Mouse (Mus musculus) midbrain, embryonic 15.5 days (tissue): Measurements from ENCODE around the gene Large1. TPM values are rescaled to one million over a fixed set of nuclear protein-coding genes. Genes with fewer than 3 reads are reported as not detected.
A peak's percentile ranks its signal among the peaks of the same experiment; 100 is the strongest.
"Not testable (repeated sequence)": the region's sequence is repeated elsewhere in the genome, so short reads cannot be mapped to it uniquely, and the experiment has no call there.

ENCODE experiments used
- ATAC-seq: fragments of 200-750 bp; cut with Nextera tagmentation; replicated peaks from 2 replicates; pipeline ENCODE4 v1.8.0; 2017; ENCODE audit warnings: moderate TSS enrichment
- H3K27ac ChIP-seq: fragments of 300-500 bp; sonication (generic); 2 replicates; pipeline ENCODE4 v1.5.1; 2015; ENCODE audit warnings: mild to moderate bottlenecking, inconsistent platforms
- H3K27me3 ChIP-seq: fragments of 300-500 bp; sonication (generic); replicated peaks from 2 replicates; pipeline ENCODE4 v1.6.1; 2015; ENCODE audit warnings: inconsistent platforms
- H3K36me3 ChIP-seq: fragments of 300-500 bp; sonication (generic); replicated peaks from 2 replicates; pipeline ENCODE4 v1.6.1; 2015; ENCODE audit warnings: inconsistent platforms
- H3K4me1 ChIP-seq: fragments of 300-500 bp; sonication (generic); 2 replicates; pipeline ENCODE4 v1.6.1; 2015; ENCODE audit warnings: inconsistent platforms
- H3K4me2 ChIP-seq: fragments of 300-500 bp; sonication (generic); 2 replicates; pipeline ENCODE4 v1.6.1; 2015; ENCODE audit warnings: inconsistent platforms, mild to moderate bottlenecking, moderate library complexity
- H3K4me3 ChIP-seq: fragments of 300-500 bp; sonication (generic); 2 replicates; pipeline ENCODE4 v1.5.1; 2015; ENCODE audit warnings: mild to moderate bottlenecking, inconsistent platforms
- H3K9ac ChIP-seq: fragments of 300-500 bp; sonication (generic); 2 replicates; pipeline ENCODE4 v1.6.1; 2015; ENCODE audit warnings: mild to moderate bottlenecking, inconsistent platforms
- H3K9me3 ChIP-seq: fragments of 300-500 bp; sonication (generic); 2 replicates; pipeline ENCODE4 v1.6.1; 2016; ENCODE audit warnings: inconsistent platforms
- WGBS: fragments of 180-500 bp; shearing (Covaris S2); methylation state at CpG from one replicate; pipeline ENCODE4 v1.1.7; 2015; ENCODE audit warnings: mixed read lengths; 5-methylcytosine and 5-hydroxymethylcytosine counted together
- polyA plus RNA-seq: library from polyadenylated mRNA; unstranded; fragments of >200 nt; fragmentation: Nextera tagmentation; extraction: Ambion mirVana; gene quantifications from 2 replicates; pipeline ENCODE4 v1.2.1, GENCODE M21; 2015

Large1 gene
- polyA plus RNA-seq, 1 experiment from 2014 or later, result 14.2 TPM

DNA sequence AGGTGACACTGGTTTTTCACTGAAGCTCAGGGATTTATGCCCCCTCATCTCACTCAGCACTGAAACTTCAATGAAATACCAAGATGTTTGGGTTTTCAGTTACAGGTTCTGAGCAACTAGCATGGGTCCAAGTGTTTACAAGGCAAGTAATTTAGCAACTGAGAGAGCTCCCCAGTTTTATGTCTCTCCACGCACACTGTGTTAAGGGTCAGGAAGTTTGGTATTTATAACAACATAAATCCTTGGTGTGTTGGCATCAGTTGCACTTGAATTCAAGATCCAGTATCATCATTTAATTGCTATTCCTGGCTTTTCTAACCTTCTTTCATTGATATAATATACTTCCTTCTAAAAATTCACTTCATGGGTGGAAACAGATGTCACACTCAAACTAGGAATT lies 300.9 kb downstream of the Large1 start:
- H3K9ac ChIP-seq, result no peak overlapping the region
- WGBS, result 81% methylated on average over 1 of the region's 1 CpGs
- H3K4me3 ChIP-seq, result no peak overlapping the region
- no peak for ATAC-seq
- H3K27me3 ChIP-seq, result no peaks in the 10 kb centered on the region
- H3K9me3 ChIP-seq, result no peaks in the 10 kb centered on the region
- no peaks in the 10 kb centered on the region for H3K4me1 ChIP-seq
- H3K27ac ChIP-seq, result no peak overlapping the region
- no peak overlapping the region for H3K4me2 ChIP-seq
- no peaks in the 10 kb centered on the region for H3K36me3 ChIP-seq

DNA sequence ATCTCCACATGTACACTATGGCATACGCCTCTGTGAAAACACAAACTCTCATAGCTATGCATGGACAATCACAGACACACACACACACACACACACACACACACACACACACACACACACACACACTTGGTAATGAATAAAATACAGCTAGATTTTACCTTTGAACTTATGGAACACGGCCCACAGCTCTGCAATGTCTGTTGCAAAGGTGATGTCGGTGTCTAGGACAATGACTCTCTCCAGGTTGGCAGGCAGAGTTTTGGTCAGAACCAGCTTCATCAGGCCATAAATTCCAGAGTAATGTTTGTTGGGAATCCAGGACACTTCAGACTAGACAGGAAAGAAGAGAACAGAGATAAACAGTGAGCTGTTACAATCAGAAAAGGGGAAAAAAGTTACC lies 305.2 kb downstream of the Large1 start:
- H3K36me3 ChIP-seq, result no peaks in the 10 kb centered on the region
- no peak for ATAC-seq
- 91% methylated on average over 3 of the region's 3 CpGs for WGBS
- no peaks in the 10 kb centered on the region for H3K27me3 ChIP-seq
- no peak overlapping the region for H3K27ac ChIP-seq
- H3K4me2 ChIP-seq, result no peak overlapping the region
- H3K4me3 ChIP-seq, result no peak overlapping the region
- no peak overlapping the region for H3K9ac ChIP-seq
- H3K9me3 ChIP-seq, result no peaks in the 10 kb centered on the region
- H3K4me1 ChIP-seq, result no peaks in the 10 kb centered on the region

- Histone ChIP-seq H3K9me3 (no peaks in the 10 kb centered on the region), H3K27ac (no peak overlapping the region), H3K36me3 (no peaks in the 10 kb centered on the region), H3K9ac (no peak overlapping the region), H3K4me3 (no peak overlapping the region), H3K27me3 (no peaks in the 10 kb centered on the region), H3K4me1 (no peaks in the 10 kb centered on the region), H3K4me2 (no peak overlapping the region)
- ATAC-seq, result no peak
Measured at GRCm38 (mm10) chr8:73029787-73030186, 323.6 kb downstream of the Large1 start.

GRCm38 (mm10) chr8:73018241-73018640 lies 335.1 kb downstream of the Large1 start:
- Histone ChIP-seq H3K36me3 (no peaks in the 10 kb centered on the region), H3K4me1 (no peaks in the 10 kb centered on the region), H3K9me3 (no peaks in the 10 kb centered on the region), H3K27me3 (no peaks in the 10 kb centered on the region), H3K4me2 (no peak overlapping the region), H3K4me3 (no peak overlapping the region), H3K9ac (no peak overlapping the region), H3K27ac (no peak overlapping the region)
- no peak for ATAC-seq
- WGBS, result 70% methylated on average over 1 of the region's 1 CpGs

DNA sequence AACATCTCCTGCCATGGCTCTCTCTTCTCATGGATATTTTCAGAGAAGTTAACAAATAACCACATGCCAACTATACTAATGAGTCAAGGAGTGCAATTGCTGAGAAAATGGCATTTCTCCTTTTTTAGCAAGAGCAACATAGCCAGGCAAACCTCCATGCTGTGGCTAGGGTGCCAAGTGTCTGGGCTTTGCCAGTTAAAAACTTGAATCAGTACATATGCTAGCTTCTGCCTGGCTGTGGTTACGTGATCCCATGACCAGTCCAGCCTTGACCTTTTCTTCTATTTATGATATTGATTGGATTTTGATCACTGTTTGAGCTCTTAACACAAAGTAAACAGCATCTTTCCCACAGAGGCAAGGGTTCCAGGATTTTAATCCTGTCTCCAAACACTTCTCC lies 335.7 kb downstream of the Large1 start:
- H3K9ac ChIP-seq, result no peak overlapping the region
- H3K4me1 ChIP-seq, result no peaks in the 10 kb centered on the region
- H3K9me3 ChIP-seq, result no peaks in the 10 kb centered on the region
- ATAC-seq, result no peak
- H3K27ac ChIP-seq, result no peak overlapping the region
- no peaks in the 10 kb centered on the region for H3K36me3 ChIP-seq
- 93% methylated on average over 1 of the region's 1 CpGs for WGBS
- H3K27me3 ChIP-seq, result no peaks in the 10 kb centered on the region
- no peak overlapping the region for H3K4me2 ChIP-seq
- no peak overlapping the region for H3K4me3 ChIP-seq

DNA sequence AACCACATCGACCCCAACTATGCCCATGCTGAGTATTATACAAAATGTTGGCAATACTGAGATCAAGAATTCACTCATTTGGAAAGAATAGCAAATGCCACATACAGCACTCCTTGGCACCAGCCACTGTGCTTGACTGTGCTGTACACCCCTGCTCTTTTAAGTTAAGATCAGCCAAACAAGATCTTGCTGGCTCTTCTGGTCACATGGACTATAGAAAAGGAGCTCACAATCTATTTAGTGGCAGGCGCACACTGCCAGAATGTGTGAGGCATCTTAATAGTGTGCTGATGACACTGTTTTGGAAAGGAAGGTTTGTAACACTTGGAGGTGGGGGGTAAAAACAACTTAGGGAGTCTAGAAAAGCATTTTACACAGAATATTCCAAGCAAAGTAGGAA lies 337.0 kb downstream of the Large1 start:
- Histone ChIP-seq H3K27me3 (no peaks in the 10 kb centered on the region), H3K4me2 (no peak overlapping the region), H3K4me3 (no peak overlapping the region), H3K36me3 (no peaks in the 10 kb centered on the region), H3K9ac (no peak overlapping the region), H3K9me3 (no peaks in the 10 kb centered on the region), H3K4me1 (no peaks in the 10 kb centered on the region), H3K27ac (no peak overlapping the region)
- ATAC-seq, result no peak
- 93% methylated on average over 2 of the region's 2 CpGs for WGBS

DNA sequence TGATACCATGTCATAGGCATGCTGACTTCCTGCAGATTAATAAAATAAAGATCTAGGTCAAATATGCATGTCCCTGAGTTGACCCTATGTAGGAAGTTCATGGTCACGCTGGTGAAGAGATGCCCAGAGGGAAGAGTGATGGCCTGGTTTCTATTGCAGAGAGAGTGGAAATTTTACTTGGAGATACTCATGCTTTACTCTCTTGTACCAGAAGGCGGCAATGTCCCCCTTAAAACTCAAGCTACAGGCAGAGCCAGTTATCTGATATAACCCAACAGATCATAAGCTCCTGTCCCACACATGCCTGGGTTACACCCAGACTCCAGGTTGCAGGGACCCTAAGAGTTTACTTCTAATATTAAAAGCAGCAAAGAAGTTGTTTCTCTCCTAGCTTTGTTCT lies 345.9 kb downstream of the Large1 start:
- Histone ChIP-seq H3K36me3 (no peaks in the 10 kb centered on the region), H3K27ac (no peak overlapping the region), H3K4me1 (no peaks in the 10 kb centered on the region), H3K9me3 (no peaks in the 10 kb centered on the region), H3K4me2 (no peak overlapping the region), H3K4me3 (no peak overlapping the region), H3K27me3 (no peaks in the 10 kb centered on the region), H3K9ac (no peak overlapping the region)
- WGBS, result 59% methylated on average over 2 of the region's 2 CpGs
- ATAC-seq, result peak; percentile 46; the same call in 1 of the 2 replicates

- H3K36me3 ChIP-seq, result no peaks in the 10 kb centered on the region
- H3K9ac ChIP-seq, result no peak overlapping the region
- H3K9me3 ChIP-seq, result no peaks in the 10 kb centered on the region
- no peak overlapping the region for H3K4me2 ChIP-seq
- peak; percentile 62 for ATAC-seq
- H3K4me3 ChIP-seq, result no peak overlapping the region
- WGBS, result 57% methylated on average over 2 of the region's 2 CpGs
- no peaks in the 10 kb centered on the region for H3K27me3 ChIP-seq
- H3K4me1 ChIP-seq, result no peaks in the 10 kb centered on the region
- H3K27ac ChIP-seq, result no peak overlapping the region
Measured at GRCm38 (mm10) chr8:73003858-73004257, 349.5 kb downstream of the Large1 start.

DNA sequence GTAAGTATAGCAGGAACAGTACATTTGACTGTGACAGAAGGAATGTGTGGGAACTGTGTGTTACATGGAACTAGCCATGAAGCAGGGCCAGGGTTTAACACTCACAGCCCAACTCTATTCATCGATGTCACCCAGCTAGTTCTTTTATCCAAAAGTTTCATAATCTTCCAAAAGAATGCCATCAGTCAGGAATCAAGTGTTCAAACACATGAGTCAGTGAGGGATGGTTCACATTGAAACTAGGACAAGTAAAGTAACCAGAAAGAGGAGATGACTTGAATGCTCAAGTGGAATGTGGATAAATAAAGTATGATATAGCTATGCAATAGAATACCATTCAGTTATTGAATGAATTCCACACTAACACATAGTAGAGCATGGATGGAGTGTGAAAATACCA lies 359.5 kb downstream of the Large1 start:
- no peak overlapping the region for H3K4me2 ChIP-seq
- H3K4me3 ChIP-seq, result no peak overlapping the region
- no peaks in the 10 kb centered on the region for H3K9me3 ChIP-seq
- no peaks in the 10 kb centered on the region for H3K36me3 ChIP-seq
- H3K4me1 ChIP-seq, result 0 out of 2 replicates have a peak, but pooled peaks cover 3% of the 10 kb centered on the region
- no peaks in the 10 kb centered on the region for H3K27me3 ChIP-seq
- no peak for ATAC-seq
- no peak overlapping the region for H3K9ac ChIP-seq
- 98% methylated on average over 1 of the region's 1 CpGs for WGBS
- no peak overlapping the region for H3K27ac ChIP-seq

DNA sequence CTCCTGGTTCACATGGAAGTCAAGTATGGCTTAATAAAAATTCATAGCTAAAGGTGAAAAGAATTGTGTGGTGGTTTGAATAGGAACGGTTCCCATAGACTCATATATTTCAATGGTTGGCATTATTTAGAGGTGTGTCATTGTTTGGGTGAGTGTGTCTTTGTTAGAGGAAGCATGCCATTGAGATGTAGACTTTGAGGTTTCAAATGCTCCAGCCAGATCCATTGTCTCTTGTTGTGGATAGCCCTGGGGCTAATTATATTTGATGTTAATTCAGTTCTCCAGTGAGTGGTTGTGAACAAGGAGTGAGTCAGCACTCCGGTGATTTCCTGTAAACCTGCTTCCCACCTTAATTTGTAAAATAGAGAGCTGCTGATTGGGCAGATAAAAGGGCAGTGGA lies 362.9 kb downstream of the Large1 start:
- ATAC-seq, result no peak
- Histone ChIP-seq H3K4me2 (no peak overlapping the region), H3K27me3 (no peaks in the 10 kb centered on the region), H3K9me3 (no peaks in the 10 kb centered on the region), H3K4me1 (0 out of 2 replicates have a peak, but pooled peaks cover 3% of the 10 kb centered on the region), H3K27ac (no peak overlapping the region), H3K36me3 (no peaks in the 10 kb centered on the region), H3K9ac (no peak overlapping the region), H3K4me3 (no peak overlapping the region)
- WGBS, result 79% methylated on average over 2 of the region's 2 CpGs

GRCm38 (mm10) chr8:72982832-72983231 lies 370.5 kb downstream of the Large1 start:
- Histone ChIP-seq H3K4me1 (no peaks in the 10 kb centered on the region), H3K36me3 (no peaks in the 10 kb centered on the region)
- WGBS, result 94% methylated on average over 1 of the region's 1 CpGs

DNA sequence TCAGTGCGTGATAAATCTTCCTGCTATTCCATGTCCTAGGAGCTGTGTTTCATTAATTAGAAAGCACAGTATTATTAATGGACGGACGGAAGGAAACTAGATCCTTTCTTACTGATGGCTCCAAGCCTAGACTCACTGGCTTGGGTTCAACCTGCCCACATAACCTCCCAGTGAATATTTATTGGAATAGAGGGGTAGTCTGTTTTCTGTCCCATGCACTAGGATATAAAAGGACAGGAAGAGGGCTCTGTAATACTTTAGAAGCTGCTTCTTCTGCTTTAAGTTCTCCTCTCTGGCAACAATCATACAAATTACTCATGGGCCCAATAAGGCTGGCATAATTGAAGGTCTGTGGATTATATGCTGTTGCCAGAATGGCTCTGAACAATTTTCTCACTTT lies 398.3 kb downstream of the Large1 start:
- Histone ChIP-seq H3K4me1 (no peaks in the 10 kb centered on the region), H3K27me3 (no peaks in the 10 kb centered on the region), H3K9ac (no peak overlapping the region), H3K27ac (no peak overlapping the region), H3K4me2 (no peak overlapping the region), H3K9me3 (no peaks in the 10 kb centered on the region), H3K36me3 (no peaks in the 10 kb centered on the region), H3K4me3 (no peak overlapping the region)
- WGBS, result 91% methylated on average over 3 of the region's 3 CpGs
- ATAC-seq, result no peak

More at GRCm38 (mm10) chr8:72982832-72983231, 370.5 kb downstream of the Large1 start:
- no peak overlapping the region for H3K27ac ChIP-seq
- no peak overlapping the region for H3K4me3 ChIP-seq
- ATAC-seq, result no peak
- H3K9me3 ChIP-seq, result no peaks in the 10 kb centered on the region
- no peaks in the 10 kb centered on the region for H3K27me3 ChIP-seq
- H3K4me2 ChIP-seq, result no peak overlapping the region
- no peak overlapping the region for H3K9ac ChIP-seq

DNA sequence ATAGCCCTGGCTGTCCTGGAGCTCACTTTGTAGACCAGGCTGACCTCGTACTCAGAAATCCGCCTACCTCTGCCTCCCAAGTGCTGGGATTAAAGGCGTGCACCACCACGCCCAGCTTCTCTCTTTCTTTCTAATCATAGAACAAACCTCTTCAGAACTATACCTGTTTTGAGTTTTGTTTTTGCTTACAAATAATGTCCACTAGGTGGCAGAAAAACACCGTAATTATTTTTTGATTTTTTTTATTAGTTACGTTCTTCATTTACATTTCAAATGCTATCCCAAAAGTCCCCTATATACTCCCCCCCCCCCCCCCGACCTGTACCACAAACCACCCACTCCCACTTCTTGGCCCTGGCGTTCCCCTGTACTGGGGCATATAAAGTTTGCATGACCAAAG lies 411.9 kb downstream of the Large1 start:
- not testable (repeated sequence) for H3K9ac ChIP-seq, H3K4me1 ChIP-seq, H3K36me3 ChIP-seq, H3K9me3 ChIP-seq, ATAC-seq, H3K27me3 ChIP-seq, H3K4me2 ChIP-seq, H3K27ac ChIP-seq, H3K4me3 ChIP-seq
- 84% methylated on average over 8 of the region's 8 CpGs for WGBS
